Mouse (Mus musculus): Measurements from ENCODE around the gene Csnk2a1.
"Not testable (repeated sequence)": the region's sequence is repeated elsewhere in the genome, so short reads cannot be mapped to it uniquely, and the experiment has no call there.

Gene Csnk2a1

GRCm38 (mm10) chr2:152226248-152227050 is at the start of gene Csnk2a1:
TSS of gene Csnk2a1 (plus strand) at chr2:152226839.
- DNase-seq (ENCODE audit: low spot score in 2 of 2), result peak; percentile 86

DNA sequence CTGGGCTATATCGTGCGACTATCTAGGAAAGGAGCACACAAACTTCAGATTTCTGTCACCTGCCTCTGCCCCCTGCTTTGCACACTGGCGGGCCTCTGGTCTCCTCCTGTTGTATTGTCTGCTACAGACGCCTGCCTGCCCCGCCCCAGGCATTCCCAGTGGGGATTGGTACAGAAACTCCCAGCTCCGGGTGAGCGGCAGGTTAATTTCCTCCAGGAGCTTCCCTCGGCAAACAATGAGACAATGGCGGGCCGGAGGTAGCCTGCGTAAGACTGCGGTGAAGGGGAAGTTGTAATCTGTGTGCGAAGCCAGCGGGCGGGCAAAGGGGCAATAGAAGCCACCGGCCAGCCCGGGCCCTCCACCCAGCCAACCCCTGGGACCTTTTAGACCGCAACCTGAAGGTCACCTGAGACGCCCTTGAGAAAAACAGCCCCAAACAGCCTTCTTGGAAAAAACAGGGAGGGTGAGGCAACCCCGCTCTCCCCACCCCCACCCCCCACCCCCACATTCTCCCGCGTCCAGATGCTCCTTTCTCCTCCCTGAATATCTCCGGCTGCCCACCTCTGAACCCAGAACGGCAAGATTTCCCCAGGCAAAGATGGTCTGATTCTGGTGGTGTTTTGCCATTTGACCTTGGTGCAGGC is 49.4 kb upstream of the Csnk2a1 start:
- DNase-seq (ENCODE audit: low spot score in 2 of 2), result no peak

DNA sequence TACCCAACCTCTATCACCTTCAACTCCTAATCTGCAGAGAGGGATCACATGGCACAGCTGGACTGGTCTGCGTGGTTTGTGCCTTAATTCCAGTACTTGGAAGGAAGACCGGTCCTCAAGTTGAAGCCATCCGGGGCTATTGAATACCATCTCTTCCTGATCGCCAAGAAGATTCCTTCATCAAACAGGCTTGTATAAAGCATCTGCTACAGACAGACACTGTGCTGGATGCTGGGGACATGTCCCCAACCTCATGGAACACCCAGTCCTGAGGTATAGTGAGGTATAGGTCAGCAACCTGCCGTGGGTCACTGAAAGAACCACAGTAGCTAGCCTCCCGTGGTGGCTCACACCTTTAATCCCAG is 48.9 kb upstream of the Csnk2a1 start:
- peak in 1 of 2 experiments; percentile 44 for DNase-seq (ENCODE audit: low spot score in 2 of 2)

DNA sequence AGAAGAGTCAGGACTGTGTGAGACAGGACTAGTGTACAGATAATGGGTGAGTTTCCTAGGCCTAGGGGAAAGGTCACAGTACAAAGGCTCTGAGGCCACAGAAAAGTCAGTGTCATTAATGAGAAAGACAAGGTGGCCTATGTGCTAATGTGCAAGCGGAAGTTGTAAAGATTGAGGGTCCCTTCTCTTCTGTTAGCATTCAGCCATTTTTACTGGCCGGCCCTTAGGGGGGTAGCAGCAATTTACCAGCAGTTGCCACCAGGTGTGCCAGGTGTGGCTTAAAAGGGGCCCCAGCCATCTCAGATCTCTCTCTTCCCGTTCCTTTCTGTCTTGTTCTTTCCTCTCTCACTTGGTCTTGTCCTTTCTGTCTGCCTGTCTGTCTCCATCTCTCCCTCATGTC is 48.3 kb upstream of the Csnk2a1 start:
- DNase-seq (ENCODE audit: low spot score in 2 of 2), result no peak

GRCm38 (mm10) chr2:152179301-152179700 is 47.3 kb upstream of the Csnk2a1 start:
- peak in 1 of 2 experiments; percentile 43 for DNase-seq (ENCODE audit: low spot score in 2 of 2)

- DNase-seq (ENCODE audit: low spot score in 2 of 2), result peak; percentile 49 to 64
These were observed 46.3 kb upstream of the Csnk2a1 start for GRCm38 (mm10) chr2:152180323-152180722.

DNA sequence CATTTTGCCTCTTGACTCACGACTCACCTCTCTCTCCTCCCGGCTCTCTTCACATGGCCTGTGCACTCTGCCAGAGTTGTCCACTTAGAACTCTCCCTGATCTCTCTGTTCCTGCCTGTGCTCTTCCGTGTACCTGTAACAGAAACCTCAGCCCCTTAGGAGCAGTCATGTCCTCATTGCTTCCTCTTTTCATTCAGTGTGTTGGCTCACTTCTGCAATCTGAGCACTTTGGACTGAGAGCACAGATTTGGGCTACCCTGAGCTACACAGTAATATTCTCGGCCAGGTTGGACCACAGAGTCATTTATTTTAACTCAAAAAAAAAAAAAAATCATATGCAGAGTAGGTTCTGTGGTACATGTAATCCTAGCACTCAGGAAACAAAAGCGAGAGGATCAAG is 39.5 kb upstream of the Csnk2a1 start:
- DNase-seq (ENCODE audit: low spot score in 2 of 2), result no peak

- peak in 1 of 2 experiments; percentile 33 for DNase-seq (ENCODE audit: low spot score in 2 of 2)
These were observed 37.4 kb upstream of the Csnk2a1 start for GRCm38 (mm10) chr2:152189213-152189612.

DNA sequence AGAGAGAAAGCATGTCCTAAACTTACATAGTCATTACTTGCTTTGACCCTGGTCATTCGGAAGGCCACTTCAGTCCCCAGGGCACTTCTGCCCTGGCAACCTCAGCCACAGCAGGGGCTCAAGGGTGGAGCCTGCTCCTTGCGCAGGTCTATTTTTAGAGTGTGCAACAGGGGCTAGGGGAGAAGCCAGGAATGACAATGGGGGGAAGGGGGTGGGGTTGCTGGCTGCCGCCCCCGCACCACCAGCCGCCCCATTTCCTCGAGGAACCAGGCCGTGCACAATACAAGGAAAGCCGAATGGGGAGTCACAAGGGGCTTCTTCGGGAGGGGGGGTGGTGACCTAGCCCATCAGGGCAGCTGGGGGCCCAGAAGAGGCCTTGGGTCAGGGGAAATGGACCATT is 37.0 kb upstream of the Csnk2a1 start:
- no peak for DNase-seq (ENCODE audit: low spot score in 2 of 2)

GRCm38 (mm10) chr2:152190161-152190560 is 36.5 kb upstream of the Csnk2a1 start:
- DNase-seq (ENCODE audit: low spot score in 2 of 2), result no peak

- DNase-seq (ENCODE audit: low spot score in 2 of 2), result no peak
These were observed 33.9 kb upstream of the Csnk2a1 start for GRCm38 (mm10) chr2:152192591-152193345.

- DNase-seq (ENCODE audit: low spot score in 2 of 2), result no peak
These were observed 33.3 kb upstream of the Csnk2a1 start for GRCm38 (mm10) chr2:152193346-152193710.

GRCm38 (mm10) chr2:152194586-152194985 is 32.1 kb upstream of the Csnk2a1 start:
- no peak for DNase-seq (ENCODE audit: low spot score in 2 of 2)

DNA sequence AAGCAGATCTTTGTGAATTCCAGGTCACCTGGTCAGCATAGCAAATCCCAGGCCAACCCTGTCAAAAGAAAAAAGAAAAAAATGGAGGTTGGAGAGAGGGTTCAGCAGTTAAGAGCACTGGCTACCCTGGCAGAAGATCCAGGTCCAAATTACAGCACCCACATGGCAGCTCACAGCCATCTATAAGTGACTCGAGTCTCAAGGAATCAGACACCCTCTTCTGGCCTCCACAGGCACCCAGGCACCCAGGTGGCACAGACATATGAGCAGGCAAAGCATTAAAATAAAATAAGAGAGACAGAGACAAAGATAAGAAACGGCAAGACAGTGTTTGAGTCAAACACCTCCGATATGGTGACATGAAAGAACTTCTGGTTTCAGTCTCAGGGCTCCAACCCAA is 29.7 kb upstream of the Csnk2a1 start:
- DNase-seq (ENCODE audit: low spot score in 2 of 2), result no peak

DNA sequence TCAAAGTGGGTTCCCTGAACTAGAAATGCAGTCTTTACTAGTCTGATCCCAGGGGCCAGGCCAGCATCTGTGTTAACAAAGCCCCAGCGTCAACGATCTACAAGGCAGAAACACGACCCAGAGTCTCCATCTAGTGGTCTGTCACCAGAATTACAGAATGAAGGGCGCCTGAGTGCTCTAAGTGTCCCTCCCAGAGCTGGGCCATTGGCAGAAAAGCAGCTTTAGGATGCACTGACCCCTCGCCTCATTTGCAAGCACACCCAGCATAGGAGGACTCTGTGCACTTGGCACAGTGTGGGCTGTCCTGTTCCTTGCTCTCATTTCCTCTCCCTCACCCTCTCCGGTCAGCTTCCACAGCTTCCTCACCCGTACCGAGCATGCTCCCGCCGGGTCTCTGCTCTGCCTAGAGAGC is 29.3 kb upstream of the Csnk2a1 start:
- peak in 1 of 2 experiments; percentile 45 for DNase-seq (ENCODE audit: low spot score in 2 of 2)

DNA sequence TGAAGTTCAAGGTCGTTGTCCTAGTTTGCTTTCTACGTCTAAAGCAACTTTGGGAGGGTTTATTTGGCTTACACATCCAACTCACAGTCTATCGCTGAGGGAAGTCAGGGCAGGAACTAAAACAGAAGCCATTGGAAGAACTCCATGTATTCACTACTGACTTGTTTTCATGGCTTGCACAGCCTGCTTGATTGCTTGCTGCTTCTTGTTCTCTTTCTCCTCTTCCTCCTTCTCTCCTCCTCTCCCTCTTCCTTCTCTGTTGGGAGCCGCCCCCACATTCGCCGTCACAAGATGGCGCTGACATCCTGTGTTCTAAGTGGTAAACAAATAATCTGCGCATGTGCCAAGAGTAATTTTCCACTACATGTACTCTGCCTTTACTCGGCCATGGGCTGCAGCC is 20.5 kb upstream of the Csnk2a1 start:
- not testable (repeated sequence) for DNase-seq (ENCODE audit: low spot score in 2 of 2)

- DNase-seq (ENCODE audit: low spot score in 2 of 2), result no peak
These were observed 14.8 kb upstream of the Csnk2a1 start for GRCm38 (mm10) chr2:152211871-152212270.

GRCm38 (mm10) chr2:152216975-152217374 is 9.7 kb upstream of the Csnk2a1 start:
- peak in 1 of 2 experiments; percentile 6 for DNase-seq (ENCODE audit: low spot score in 2 of 2)

DNA sequence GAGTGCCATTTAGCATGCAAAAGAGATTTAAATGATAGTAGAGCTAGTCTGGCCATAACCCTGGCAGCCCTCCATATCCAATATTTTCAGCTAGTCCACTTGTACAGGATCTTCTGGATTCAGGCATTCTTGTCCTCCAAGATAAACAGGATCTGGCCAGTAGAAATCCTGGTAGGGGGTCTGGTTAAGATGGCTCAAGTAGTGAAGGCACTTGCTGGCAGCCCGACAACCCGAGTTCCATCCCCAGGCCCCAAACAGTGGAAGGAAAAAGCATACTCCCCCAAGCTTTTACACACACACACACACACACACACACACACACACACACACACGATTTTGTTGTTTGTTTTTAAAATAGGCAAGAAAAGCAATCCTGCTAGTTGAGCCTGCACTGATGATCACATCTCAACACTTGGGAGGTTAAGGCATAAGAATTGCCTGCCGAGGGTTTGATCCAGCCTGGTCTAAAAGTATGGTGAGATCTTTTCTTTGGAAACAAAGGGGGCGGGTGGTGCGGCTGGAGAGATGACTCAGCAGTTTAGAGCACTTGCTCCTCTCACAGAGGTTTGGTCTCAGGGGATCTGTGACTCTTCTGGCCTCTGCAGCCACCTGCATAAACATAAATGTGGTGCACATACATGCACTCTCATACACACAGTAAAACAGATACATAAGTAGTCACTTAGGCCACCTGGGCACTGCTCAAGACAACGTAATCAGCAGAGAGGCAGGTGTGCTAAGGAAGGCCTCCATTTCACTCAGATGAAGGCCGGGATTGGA is 2.9 kb upstream of the Csnk2a1 start:
- DNase-seq (ENCODE audit: low spot score in 2 of 2), result no peak

- no peak for DNase-seq (ENCODE audit: low spot score in 2 of 2)
These were observed 1.1 kb upstream of the Csnk2a1 start for GRCm38 (mm10) chr2:152225536-152225935.

- peak; percentile 71 to 75 for DNase-seq (ENCODE audit: low spot score in 2 of 2)
These were observed 427 bp downstream of the Csnk2a1 start for GRCm38 (mm10) chr2:152227051-152227481.

- DNase-seq (ENCODE audit: low spot score in 2 of 2), result no peak
These were observed 3.4 kb downstream of the Csnk2a1 start for GRCm38 (mm10) chr2:152230046-152230445.
